Mouse (Mus musculus): ENCODE data around the gene Gm6880. TPM values are rescaled to one million over a fixed set of nuclear protein-coding genes. Genes with fewer than 3 reads are reported as not detected.
"Not testable (repeated sequence)": the region's sequence is repeated elsewhere in the genome, so short reads cannot be mapped to it uniquely, and the experiment has no call there.

Gene Gm6880
- total RNA-seq (2014; rRNA removed; ENCODE audit: low replicate concordance) (not detected in 2 replicates), polyA plus RNA-seq (2015; fragmentation: Nextera tagmentation; extraction: Ambion mirVana) (not detected in 2 replicates)

GRCm38 (mm10) chrX:74481349-74481885, at the start of gene Gm6880:
Gm6880 (minus strand) TSS chrX:74481399.
- H3K27ac ChIP-seq (ENCODE audit: low read depth); H3K9me3 ChIP-seq (replicated peaks; ENCODE audit: control insufficient read depth, low read length); ATAC-seq (ENCODE audit: insufficient read depth, low read depth); H3K36me3 ChIP-seq (replicated peaks; ENCODE audit: control insufficient read depth, insufficient read depth, low read length); H3K4me1 ChIP-seq (ENCODE audit: control insufficient read depth, insufficient read depth); DNase-seq (ENCODE audit: low spot score); H3K9ac ChIP-seq (replicated peaks; ENCODE audit: low read depth, low read length); H3K4me2 ChIP-seq (ENCODE audit: low read depth, low read length); H3K4me3 ChIP-seq (ENCODE audit: low read depth, low read length); H3K27me3 ChIP-seq (ENCODE audit: control insufficient read depth, insufficient read depth, low read length): not testable (repeated sequence)
- 66% methylated on average over 12 of the region's 14 CpGs for WGBS

- H3K4me3 ChIP-seq (ENCODE audit: low read depth, low read length); DNase-seq (ENCODE audit: low spot score); H3K9me3 ChIP-seq (replicated peaks; ENCODE audit: control insufficient read depth, low read length); H3K27ac ChIP-seq (ENCODE audit: low read depth); H3K9ac ChIP-seq (replicated peaks; ENCODE audit: low read depth, low read length); H3K4me2 ChIP-seq (ENCODE audit: low read depth, low read length); ATAC-seq (ENCODE audit: insufficient read depth, low read depth); H3K36me3 ChIP-seq (replicated peaks; ENCODE audit: control insufficient read depth, insufficient read depth, low read length); H3K27me3 ChIP-seq (ENCODE audit: control insufficient read depth, insufficient read depth, low read length); H3K4me1 ChIP-seq (ENCODE audit: control insufficient read depth, insufficient read depth): not testable (repeated sequence)
These were observed 36.3 kb upstream of the Gm6880 start for GRCm38 (mm10) chrX:74517461-74517860.

DNA sequence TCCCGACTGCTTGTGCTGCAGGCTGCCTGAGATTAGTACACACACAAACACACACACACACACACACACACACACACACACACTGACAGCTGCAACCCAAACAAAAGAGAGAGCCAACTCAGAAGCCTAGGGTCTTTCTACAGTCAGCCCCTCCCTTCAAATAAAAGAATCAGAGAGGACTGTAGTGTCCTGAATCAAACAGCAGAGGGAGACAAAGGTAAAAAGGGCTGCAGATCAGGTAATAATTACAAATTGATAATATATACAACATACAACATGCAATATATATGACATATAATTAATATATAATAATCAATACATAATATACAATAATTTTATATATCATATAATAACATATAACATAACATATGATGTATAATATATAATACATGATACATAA, 15.9 kb upstream of the Gm6880 start:
- H3K36me3 ChIP-seq (replicated peaks; ENCODE audit: control insufficient read depth, insufficient read depth, low read length), result no peaks in the 10 kb centered on the region
- TF ChIP-seq CTCF (IDR thresholded peaks at IDR 0.05; ENCODE audit: low read depth) (peak; percentile 31), EP300 (IDR thresholded peaks at IDR 0.05; ENCODE audit: low read depth) (no peak)
- DNase-seq (ENCODE audit: low spot score), result no peak
- H3K4me1 ChIP-seq (ENCODE audit: control insufficient read depth, insufficient read depth), result no peaks in the 10 kb centered on the region
- H3K27me3 ChIP-seq (ENCODE audit: control insufficient read depth, insufficient read depth, low read length), result no peaks in the 10 kb centered on the region
- H3K9ac ChIP-seq (replicated peaks; ENCODE audit: low read depth, low read length), result no peak overlapping the region
- H3K27ac ChIP-seq (ENCODE audit: low read depth), result no peak overlapping the region
- 67% methylated on average over 1 of the region's 1 CpGs for WGBS
- H3K9me3 ChIP-seq (replicated peaks; ENCODE audit: control insufficient read depth, low read length), result no peaks in the 10 kb centered on the region
- ATAC-seq (ENCODE audit: insufficient read depth, low read depth), result no peak
- H3K4me2 ChIP-seq (ENCODE audit: low read depth, low read length), result no peak overlapping the region
- no peak overlapping the region for H3K4me3 ChIP-seq (ENCODE audit: low read depth, low read length)

DNA sequence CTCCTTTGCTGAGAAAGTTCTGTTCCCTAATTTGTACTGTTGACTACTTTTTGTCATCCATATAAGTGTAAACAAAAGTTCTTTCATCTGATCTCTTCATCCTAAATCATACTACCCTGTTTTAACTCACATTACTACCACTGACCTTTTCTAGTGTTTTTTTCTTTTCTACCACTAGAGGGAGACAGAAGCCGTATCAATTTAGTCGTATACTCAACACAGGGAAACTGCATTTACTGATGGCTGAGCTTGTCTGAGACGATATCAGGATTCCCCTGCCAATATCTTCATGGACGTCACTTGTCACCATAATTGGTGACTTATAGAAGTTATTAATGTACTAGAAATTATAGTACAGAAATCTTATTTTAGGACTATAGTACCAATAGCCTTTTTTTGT, 28.4 kb downstream of the Gm6880 start:
- H3K4me1 ChIP-seq (ENCODE audit: control insufficient read depth, insufficient read depth), result no peaks in the 10 kb centered on the region
- DNase-seq (ENCODE audit: low spot score), result peak; percentile 46
- H3K4me2 ChIP-seq (ENCODE audit: low read depth, low read length), result no peak overlapping the region
- H3K9ac ChIP-seq (replicated peaks; ENCODE audit: low read depth, low read length), result no peak overlapping the region
- TF ChIP-seq EP300 (IDR thresholded peaks at IDR 0.05; ENCODE audit: low read depth) (no peak), CTCF (IDR thresholded peaks at IDR 0.05; ENCODE audit: low read depth) (peak; percentile 66)
- H3K9me3 ChIP-seq (replicated peaks; ENCODE audit: control insufficient read depth, low read length), result no peaks in the 10 kb centered on the region
- WGBS, result 10% methylated on average over 4 of the region's 4 CpGs
- H3K36me3 ChIP-seq (replicated peaks; ENCODE audit: control insufficient read depth, insufficient read depth, low read length), result peaks cover 14% of the 10 kb centered on the region; the same call in 1 of the 2 replicates
- H3K27ac ChIP-seq (ENCODE audit: low read depth), result no peak overlapping the region
- no peak overlapping the region for H3K4me3 ChIP-seq (ENCODE audit: low read depth, low read length)
- no peak; the same call in 1 of the 2 replicates for ATAC-seq (ENCODE audit: insufficient read depth, low read depth)
- H3K27me3 ChIP-seq (ENCODE audit: control insufficient read depth, insufficient read depth, low read length), result no peaks in the 10 kb centered on the region

GRCm38 (mm10) chrX:74451157-74451912, 29.9 kb downstream of the Gm6880 start:
- 62% methylated on average over 4 of the region's 4 CpGs for WGBS
- TF ChIP-seq EP300 (IDR thresholded peaks at IDR 0.05; ENCODE audit: low read depth), result no peak
- TF ChIP-seq CTCF (IDR thresholded peaks at IDR 0.05; ENCODE audit: low read depth), result no peak
- ATAC-seq (ENCODE audit: insufficient read depth, low read depth), result no peak
- Histone ChIP-seq H3K4me1 (ENCODE audit: control insufficient read depth, insufficient read depth) (no peaks in the 10 kb centered on the region), H3K27ac (ENCODE audit: low read depth) (no peak overlapping the region), H3K9me3 (replicated peaks; ENCODE audit: control insufficient read depth, low read length) (no peaks in the 10 kb centered on the region), H3K36me3 (replicated peaks; ENCODE audit: control insufficient read depth, insufficient read depth, low read length) (peaks cover 20% of the 10 kb centered on the region; the same call in 1 of the 2 replicates), H3K27me3 (ENCODE audit: control insufficient read depth, insufficient read depth, low read length) (no peaks in the 10 kb centered on the region), H3K4me2 (ENCODE audit: low read depth, low read length) (no peak overlapping the region), H3K9ac (replicated peaks; ENCODE audit: low read depth, low read length) (no peak overlapping the region), H3K4me3 (ENCODE audit: low read depth, low read length) (no peak overlapping the region)
- no peak for DNase-seq (ENCODE audit: low spot score)

Other genes with a start within 250 kb of the Gm6880 start
- gene Flna, start 231.6 kb downstream of the Gm6880 start, total RNA-seq (2014; rRNA removed; ENCODE audit: low replicate concordance), result 374 and 672 TPM in 2 replicates
- 58.0 and 67.4 TPM in 2 replicates for gene Flna, start 231.6 kb downstream of the Gm6880 start, polyA plus RNA-seq (2015; fragmentation: Nextera tagmentation; extraction: Ambion mirVana)
- 34.4 and 73.4 TPM in 2 replicates for gene Emd, start 226.7 kb downstream of the Gm6880 start, total RNA-seq (2014; rRNA removed; ENCODE audit: low replicate concordance)
- gene Emd, start 226.7 kb downstream of the Gm6880 start, polyA plus RNA-seq (2015; fragmentation: Nextera tagmentation; extraction: Ambion mirVana), result 13.1 and 13.2 TPM in 2 replicates
- 2,015 and 2,184 TPM in 2 replicates for gene Rpl10, start 210.6 kb downstream of the Gm6880 start, total RNA-seq (2014; rRNA removed; ENCODE audit: low replicate concordance)
- gene Rpl10, start 210.6 kb downstream of the Gm6880 start, polyA plus RNA-seq (2015; fragmentation: Nextera tagmentation; extraction: Ambion mirVana), result 410 and 447 TPM in 2 replicates
- gene Taz, start 199.5 kb downstream of the Gm6880 start, total RNA-seq (2014; rRNA removed; ENCODE audit: low replicate concordance), result 69.3 and 71.1 TPM in 2 replicates
- 60.9 and 69.7 TPM in 2 replicates for gene Taz, start 199.5 kb downstream of the Gm6880 start, polyA plus RNA-seq (2015; fragmentation: Nextera tagmentation; extraction: Ambion mirVana)
- 11.7 and 26.5 TPM in 2 replicates for gene Dnase1l1, start 199.1 kb downstream of the Gm6880 start, total RNA-seq (2014; rRNA removed; ENCODE audit: low replicate concordance)
- gene Dnase1l1, start 199.1 kb downstream of the Gm6880 start, polyA plus RNA-seq (2015; fragmentation: Nextera tagmentation; extraction: Ambion mirVana), result 14.5 and 15.8 TPM in 2 replicates
- 114 and 125 TPM in 2 replicates for gene Atp6ap1, start 184.3 kb downstream of the Gm6880 start, total RNA-seq (2014; rRNA removed; ENCODE audit: low replicate concordance)
- gene Atp6ap1, start 184.3 kb downstream of the Gm6880 start, polyA plus RNA-seq (2015; fragmentation: Nextera tagmentation; extraction: Ambion mirVana), result 92.3 and 92.8 TPM in 2 replicates
- 62.1 and 81.6 TPM in 2 replicates for gene Gdi1, start 176.4 kb downstream of the Gm6880 start, total RNA-seq (2014; rRNA removed; ENCODE audit: low replicate concordance)
- 72.1 and 75.5 TPM in 2 replicates for gene Gdi1, start 176.4 kb downstream of the Gm6880 start, polyA plus RNA-seq (2015; fragmentation: Nextera tagmentation; extraction: Ambion mirVana)
- gene Fam50a, start 168.4 kb downstream of the Gm6880 start, total RNA-seq (2014; rRNA removed; ENCODE audit: low replicate concordance), result 2.4 and 9.8 TPM in 2 replicates
- 40.3 and 41.3 TPM in 2 replicates for gene Fam50a, start 168.4 kb downstream of the Gm6880 start, polyA plus RNA-seq (2015; fragmentation: Nextera tagmentation; extraction: Ambion mirVana)
- gene Plxna3, start 152.3 kb downstream of the Gm6880 start, total RNA-seq (2014; rRNA removed; ENCODE audit: low replicate concordance), result 12.9 and 15.9 TPM in 2 replicates
- 0.59 TPM in 2 replicates for gene Plxna3, start 152.3 kb downstream of the Gm6880 start, polyA plus RNA-seq (2015; fragmentation: Nextera tagmentation; extraction: Ambion mirVana)
- 61.1 and 76.7 TPM in 2 replicates for gene Lage3, start 127.8 kb downstream of the Gm6880 start, total RNA-seq (2014; rRNA removed; ENCODE audit: low replicate concordance)
- gene Lage3, start 127.8 kb downstream of the Gm6880 start, polyA plus RNA-seq (2015; fragmentation: Nextera tagmentation; extraction: Ambion mirVana), result 83.9 and 94.9 TPM in 2 replicates
- 44.2 and 58.2 TPM in 2 replicates for gene Ubl4a, start 108.2 kb downstream of the Gm6880 start, total RNA-seq (2014; rRNA removed; ENCODE audit: low replicate concordance)
- gene Ubl4a, start 108.2 kb downstream of the Gm6880 start, polyA plus RNA-seq (2015; fragmentation: Nextera tagmentation; extraction: Ambion mirVana), result 49.8 and 50.8 TPM in 2 replicates
- gene Slc10a3, start 108.0 kb downstream of the Gm6880 start, total RNA-seq (2014; rRNA removed; ENCODE audit: low replicate concordance), result 9.1 and 17.2 TPM in 2 replicates
- gene Slc10a3, start 108.0 kb downstream of the Gm6880 start, polyA plus RNA-seq (2015; fragmentation: Nextera tagmentation; extraction: Ambion mirVana), result 9.4 and 10.3 TPM in 2 replicates
- 32.7 and 41.1 TPM in 2 replicates for gene Fam3a, start 88.1 kb downstream of the Gm6880 start, total RNA-seq (2014; rRNA removed; ENCODE audit: low replicate concordance)
- 26.8 and 26.9 TPM in 2 replicates for gene Fam3a, start 88.1 kb downstream of the Gm6880 start, polyA plus RNA-seq (2015; fragmentation: Nextera tagmentation; extraction: Ambion mirVana)
- gene Ikbkg, start 88.1 kb downstream of the Gm6880 start, total RNA-seq (2014; rRNA removed; ENCODE audit: low replicate concordance), result 27.0 and 34.7 TPM in 2 replicates
- 17.4 and 18.1 TPM in 2 replicates for gene Ikbkg, start 88.1 kb downstream of the Gm6880 start, polyA plus RNA-seq (2015; fragmentation: Nextera tagmentation; extraction: Ambion mirVana)
- 11.0 and 13.8 TPM in 2 replicates for gene G6pdx, start 52.2 kb downstream of the Gm6880 start, total RNA-seq (2014; rRNA removed; ENCODE audit: low replicate concordance)
- gene G6pdx, start 52.2 kb downstream of the Gm6880 start, polyA plus RNA-seq (2015; fragmentation: Nextera tagmentation; extraction: Ambion mirVana), result 8.0 and 8.5 TPM in 2 replicates
- not detected in 2 replicates for gene Olfr1326-ps1, start 93.5 kb upstream of the Gm6880 start, total RNA-seq (2014; rRNA removed; ENCODE audit: low replicate concordance)
- not detected in 2 replicates for gene Olfr1326-ps1, start 93.5 kb upstream of the Gm6880 start, polyA plus RNA-seq (2015; fragmentation: Nextera tagmentation; extraction: Ambion mirVana)
- not detected in 2 replicates for gene Olfr1325, start 111.3 kb upstream of the Gm6880 start, total RNA-seq (2014; rRNA removed; ENCODE audit: low replicate concordance)
- gene Olfr1325, start 111.3 kb upstream of the Gm6880 start, polyA plus RNA-seq (2015; fragmentation: Nextera tagmentation; extraction: Ambion mirVana), result not detected in 2 replicates
- not detected in 2 replicates for gene Gm5640, start 164.2 kb upstream of the Gm6880 start, total RNA-seq (2014; rRNA removed; ENCODE audit: low replicate concordance)
- gene Gm5640, start 164.2 kb upstream of the Gm6880 start, polyA plus RNA-seq (2015; fragmentation: Nextera tagmentation; extraction: Ambion mirVana), result 0.32 and 0.37 TPM in 2 replicates

All from heart, postnatal 0 days (tissue).